Mouse (Mus musculus): ENCODE measurements around the gene Abcb5. TPM values are rescaled to one million over a fixed set of nuclear protein-coding genes. Genes with fewer than 3 reads are reported as not detected.
A peak's percentile ranks its signal among the peaks of the same experiment; 100 is the strongest.
"Not testable (repeated sequence)": the region's sequence is repeated elsewhere in the genome, so short reads cannot be mapped to it uniquely, and the experiment has no call there.

Gene Abcb5
- not detected in 2 replicates for total RNA-seq (2017)

DNA sequence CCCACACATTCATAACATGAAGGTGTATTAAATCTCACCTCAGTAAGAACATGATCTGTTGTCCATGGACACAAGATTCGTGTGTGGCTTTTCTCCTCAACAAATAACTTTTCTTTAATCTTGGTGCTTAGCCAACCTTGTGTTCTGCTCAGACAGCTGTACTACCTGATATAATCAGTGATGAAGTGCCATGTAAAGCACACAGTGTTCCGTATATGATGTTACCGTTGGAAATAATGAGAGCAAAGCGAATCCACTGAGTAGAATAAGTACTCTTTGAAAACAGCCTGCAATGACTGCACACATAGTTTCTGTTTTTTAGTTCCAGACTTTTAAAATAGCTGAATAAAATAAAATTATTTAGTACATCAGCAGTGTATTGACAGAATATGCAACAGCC, at the start of gene Abcb5:
Abcb5 (minus strand) TSS at position 101 of the 400 bp plus-strand sequence.
- ATAC-seq (replicated peaks in 1 of 2; ENCODE audit: insufficient read depth in 1 of 2, low FRiP score in 2 of 2, low TSS enrichment in 1 of 2, low read depth in 1 of 2, poor library complexity in 2 of 2, severe bottlenecking in 2 of 2): no peak

DNA sequence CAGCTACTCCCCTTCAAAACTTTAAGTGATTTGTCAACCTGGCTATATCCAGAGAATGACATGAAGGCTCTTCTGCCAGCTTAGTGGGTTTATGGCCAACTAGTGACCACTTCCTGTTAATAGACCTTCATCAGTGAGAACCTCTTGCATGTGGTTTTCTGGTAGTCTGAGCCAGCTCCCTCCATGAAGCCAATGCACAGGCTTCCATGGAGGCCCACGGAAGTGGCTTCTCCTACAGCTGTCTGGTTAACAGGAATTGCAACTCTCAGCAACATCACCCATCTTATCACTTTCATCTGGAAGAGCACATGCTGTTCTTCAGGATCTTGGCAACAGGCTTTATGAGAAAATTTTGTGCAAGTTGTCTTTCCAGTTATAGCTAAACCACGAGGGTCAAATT, 33.0 kb upstream of the Abcb5 start:
- peak; percentile 48 to 59 for ATAC-seq (replicated peaks in 1 of 2; ENCODE audit: insufficient read depth in 1 of 2, low FRiP score in 2 of 2, low TSS enrichment in 1 of 2, low read depth in 1 of 2, poor library complexity in 2 of 2, severe bottlenecking in 2 of 2)

DNA sequence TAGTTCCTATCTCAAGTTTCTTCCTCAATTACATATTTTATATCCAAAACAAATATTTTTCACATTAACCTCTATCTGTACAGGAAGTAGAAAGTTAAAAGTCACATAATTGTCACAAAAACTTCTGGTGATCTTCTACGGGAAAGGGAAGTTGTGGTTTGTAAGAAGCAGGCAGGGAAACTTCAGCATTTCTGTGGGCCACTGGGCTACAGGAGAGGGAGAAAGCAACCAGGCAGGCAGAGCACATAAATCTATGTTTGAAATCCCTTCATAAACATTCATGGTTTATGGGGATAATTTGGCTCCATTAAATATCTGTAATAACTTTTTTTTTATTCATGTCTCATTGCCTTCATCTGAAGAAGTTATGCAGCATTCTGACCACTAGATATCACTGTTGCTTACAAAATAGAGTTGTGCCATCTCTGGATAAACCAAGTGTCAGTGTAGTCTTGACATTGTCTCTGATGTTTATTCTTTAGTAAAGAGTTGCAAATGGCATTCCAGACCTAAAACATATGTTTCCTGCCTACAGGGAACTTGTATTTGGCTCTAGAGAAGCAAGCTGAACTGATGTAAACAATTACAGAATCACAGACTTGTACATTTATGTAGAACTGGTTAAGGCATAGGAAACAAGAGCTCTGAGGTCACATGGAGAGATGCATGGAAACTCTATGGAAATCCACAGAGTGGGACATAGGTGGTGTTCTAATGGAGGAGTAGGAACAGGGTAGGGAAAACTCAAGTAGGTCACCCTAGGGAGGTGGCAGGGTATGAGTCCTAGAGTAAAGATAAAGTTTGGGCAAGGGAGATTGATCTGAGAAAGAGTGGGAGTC, 28.3 kb upstream of the Abcb5 start:
- peak; percentile 87 to 96 for ATAC-seq (replicated peaks in 1 of 2; ENCODE audit: insufficient read depth in 1 of 2, low FRiP score in 2 of 2, low TSS enrichment in 1 of 2, low read depth in 1 of 2, poor library complexity in 2 of 2, severe bottlenecking in 2 of 2)

DNA sequence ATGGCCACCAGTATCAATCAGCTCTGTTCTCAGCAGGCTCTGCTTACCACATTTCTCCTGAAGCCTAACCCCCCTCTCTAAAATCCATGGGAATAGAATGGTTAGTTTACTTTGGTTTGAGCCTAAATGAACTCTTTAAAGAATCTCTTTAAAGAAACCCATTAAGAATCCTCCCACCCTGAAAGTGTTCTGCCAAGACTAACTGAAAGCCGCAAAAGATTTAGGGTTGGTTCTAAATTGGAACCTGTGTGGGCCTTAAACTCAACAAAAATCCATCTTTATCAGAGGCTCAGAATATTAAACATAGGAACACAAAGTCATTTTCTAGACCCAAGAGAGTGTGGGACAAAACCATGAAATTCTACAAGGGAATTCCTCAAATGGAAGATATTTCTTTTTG, 18.6 kb upstream of the Abcb5 start:
- ATAC-seq (replicated peaks in 1 of 2; ENCODE audit: insufficient read depth in 1 of 2, low FRiP score in 2 of 2, low TSS enrichment in 1 of 2, low read depth in 1 of 2, poor library complexity in 2 of 2, severe bottlenecking in 2 of 2): no peak

GRCm38 (mm10) chr12:118930386-118931318, 35.6 kb downstream of the Abcb5 start:
- ATAC-seq (replicated peaks in 1 of 2; ENCODE audit: insufficient read depth in 1 of 2, low FRiP score in 2 of 2, low TSS enrichment in 1 of 2, low read depth in 1 of 2, poor library complexity in 2 of 2, severe bottlenecking in 2 of 2): peak; percentile 68 to 76

DNA sequence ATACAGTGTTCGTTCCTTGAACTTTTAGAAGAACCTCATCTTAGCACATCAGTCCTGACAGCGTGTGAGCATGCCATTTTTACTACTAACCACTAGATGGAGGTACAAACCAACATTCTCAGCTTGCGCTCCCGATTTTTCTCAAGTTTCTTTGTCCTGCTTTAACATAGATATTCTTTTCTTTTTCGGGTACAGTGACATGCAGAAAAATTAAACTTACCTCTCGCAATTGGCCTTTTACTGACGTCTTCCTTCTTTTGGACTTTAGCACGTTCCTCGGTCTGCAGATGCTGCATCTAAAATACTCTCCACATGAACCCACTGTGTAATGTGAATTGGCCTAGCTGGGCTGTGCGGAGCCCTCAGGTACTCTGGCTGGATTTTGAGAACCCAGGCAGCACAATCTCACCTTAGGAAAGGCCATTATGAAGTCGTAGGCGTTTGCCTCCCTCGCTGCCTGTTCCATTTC, 39.4 kb downstream of the Abcb5 start:
- peak; percentile 65 to 77 for ATAC-seq (replicated peaks in 1 of 2; ENCODE audit: insufficient read depth in 1 of 2, low FRiP score in 2 of 2, low TSS enrichment in 1 of 2, low read depth in 1 of 2, poor library complexity in 2 of 2, severe bottlenecking in 2 of 2)

DNA sequence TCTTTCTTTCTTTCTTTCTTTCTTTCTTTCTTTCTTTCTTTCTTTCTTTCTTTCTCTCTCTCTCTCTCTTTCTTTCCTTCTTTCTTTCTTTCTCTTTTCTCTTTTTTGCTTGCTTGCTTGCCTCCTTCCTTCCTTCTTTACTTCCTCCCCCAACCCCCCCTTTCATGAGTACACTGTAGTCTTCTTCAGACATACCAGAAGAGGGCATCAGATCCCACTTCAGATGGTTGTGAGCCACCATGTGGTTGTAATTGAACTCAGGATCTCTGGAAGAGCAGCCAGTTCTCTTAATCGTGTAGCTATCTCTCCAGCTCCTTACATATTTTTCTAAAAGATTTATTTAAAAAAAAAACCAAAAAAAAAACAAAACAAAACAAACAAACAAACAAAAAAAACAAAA, 42.3 kb downstream of the Abcb5 start:
- ATAC-seq (replicated peaks in 1 of 2; ENCODE audit: insufficient read depth in 1 of 2, low FRiP score in 2 of 2, low TSS enrichment in 1 of 2, low read depth in 1 of 2, poor library complexity in 2 of 2, severe bottlenecking in 2 of 2): not testable (repeated sequence)

GRCm38 (mm10) chr12:118917771-118918170, 48.5 kb downstream of the Abcb5 start:
- ATAC-seq (replicated peaks in 1 of 2; ENCODE audit: insufficient read depth in 1 of 2, low FRiP score in 2 of 2, low TSS enrichment in 1 of 2, low read depth in 1 of 2, poor library complexity in 2 of 2, severe bottlenecking in 2 of 2): no peak

DNA sequence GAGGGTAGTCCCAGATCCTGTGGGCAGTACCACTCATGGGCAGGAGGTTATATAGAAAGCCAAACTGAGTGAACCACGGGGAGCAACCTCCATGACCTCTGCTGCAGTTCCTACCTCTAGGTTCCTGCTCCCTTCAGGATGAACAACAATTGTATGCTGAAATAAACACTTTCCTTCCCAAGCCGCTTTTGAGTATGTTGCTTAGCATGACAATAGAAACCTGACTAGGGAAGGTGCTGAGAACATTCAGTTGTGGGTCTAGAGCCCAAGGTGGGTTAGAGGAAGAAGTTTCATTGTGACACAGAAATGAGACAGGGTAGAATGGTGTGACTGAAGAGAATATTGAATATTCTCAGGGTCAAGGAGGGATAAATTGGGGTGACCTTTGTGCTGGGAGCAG, 55.9 kb downstream of the Abcb5 start:
- ATAC-seq (replicated peaks in 1 of 2; ENCODE audit: insufficient read depth in 1 of 2, low FRiP score in 2 of 2, low TSS enrichment in 1 of 2, low read depth in 1 of 2, poor library complexity in 2 of 2, severe bottlenecking in 2 of 2): no peak

DNA sequence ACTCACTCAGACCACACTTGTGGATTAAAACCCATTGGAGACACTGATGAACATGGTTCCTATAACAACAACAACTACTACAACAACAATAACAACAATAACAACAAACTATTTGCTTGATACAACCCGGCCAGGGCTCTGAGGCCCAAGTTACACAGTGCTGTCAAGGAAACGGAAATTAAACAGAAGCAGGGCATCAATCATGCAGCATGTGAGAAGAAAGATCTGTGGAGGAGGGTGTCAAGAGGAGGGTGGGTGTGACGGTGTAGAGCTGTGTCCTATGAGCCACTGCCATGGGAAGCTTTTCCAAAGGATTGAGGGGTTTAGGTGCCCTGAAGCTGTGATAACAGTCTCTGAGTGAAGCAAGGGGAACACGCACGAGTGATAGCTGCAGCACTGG, 64.0 kb downstream of the Abcb5 start:
- ATAC-seq (replicated peaks in 1 of 2; ENCODE audit: insufficient read depth in 1 of 2, low FRiP score in 2 of 2, low TSS enrichment in 1 of 2, low read depth in 1 of 2, poor library complexity in 2 of 2, severe bottlenecking in 2 of 2): no peak

- ATAC-seq (replicated peaks in 1 of 2; ENCODE audit: insufficient read depth in 1 of 2, low FRiP score in 2 of 2, low TSS enrichment in 1 of 2, low read depth in 1 of 2, poor library complexity in 2 of 2, severe bottlenecking in 2 of 2): no peak
These were observed 78.3 kb downstream of the Abcb5 start for GRCm38 (mm10) chr12:118887964-118888363.

GRCm38 (mm10) chr12:118882790-118883189, 83.4 kb downstream of the Abcb5 start:
- no peak for ATAC-seq (replicated peaks in 1 of 2; ENCODE audit: insufficient read depth in 1 of 2, low FRiP score in 2 of 2, low TSS enrichment in 1 of 2, low read depth in 1 of 2, poor library complexity in 2 of 2, severe bottlenecking in 2 of 2)

DNA sequence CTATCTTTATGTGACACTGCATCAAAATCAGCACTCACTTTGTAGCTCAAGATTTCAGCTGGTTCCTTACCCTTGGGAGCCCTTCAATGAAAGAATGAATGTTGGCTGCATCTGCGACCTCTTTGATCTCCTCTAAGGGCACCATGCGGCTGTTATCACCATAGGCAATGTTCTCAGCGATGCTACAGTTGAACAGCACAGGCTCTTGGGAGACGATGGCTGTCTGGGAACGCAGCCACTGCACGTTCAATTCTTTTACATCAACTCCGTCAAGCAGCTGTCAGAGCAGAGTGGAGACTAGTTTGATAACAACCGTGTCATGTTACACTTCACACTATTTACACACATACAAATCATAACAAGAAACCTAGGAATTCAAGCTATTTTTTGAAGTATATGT, 93.5 kb downstream of the Abcb5 start:
- no peak for ATAC-seq (replicated peaks in 1 of 2; ENCODE audit: insufficient read depth in 1 of 2, low FRiP score in 2 of 2, low TSS enrichment in 1 of 2, low read depth in 1 of 2, poor library complexity in 2 of 2, severe bottlenecking in 2 of 2)

DNA sequence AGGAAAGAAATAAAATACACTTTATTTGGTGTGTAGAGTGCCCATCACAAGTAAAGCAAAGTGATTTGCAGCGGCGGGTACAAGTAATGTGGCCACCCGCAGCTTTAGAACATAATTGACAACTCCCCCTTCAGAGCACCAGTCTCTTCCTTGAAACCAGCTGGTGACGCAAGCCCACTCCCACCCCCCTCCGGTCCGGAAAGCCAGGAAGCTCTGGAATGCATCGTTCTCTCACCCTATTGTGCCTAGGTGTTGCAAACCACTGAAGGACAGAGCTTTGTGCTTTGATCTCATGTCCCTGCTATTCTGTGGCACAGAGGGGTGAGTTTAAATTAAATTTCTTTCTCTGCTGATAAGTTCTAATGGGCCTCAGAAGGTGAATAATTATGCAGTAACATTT, 110.1 kb downstream of the Abcb5 start:
- ATAC-seq (replicated peaks in 1 of 2; ENCODE audit: insufficient read depth in 1 of 2, low FRiP score in 2 of 2, low TSS enrichment in 1 of 2, low read depth in 1 of 2, poor library complexity in 2 of 2, severe bottlenecking in 2 of 2): no peak

DNA sequence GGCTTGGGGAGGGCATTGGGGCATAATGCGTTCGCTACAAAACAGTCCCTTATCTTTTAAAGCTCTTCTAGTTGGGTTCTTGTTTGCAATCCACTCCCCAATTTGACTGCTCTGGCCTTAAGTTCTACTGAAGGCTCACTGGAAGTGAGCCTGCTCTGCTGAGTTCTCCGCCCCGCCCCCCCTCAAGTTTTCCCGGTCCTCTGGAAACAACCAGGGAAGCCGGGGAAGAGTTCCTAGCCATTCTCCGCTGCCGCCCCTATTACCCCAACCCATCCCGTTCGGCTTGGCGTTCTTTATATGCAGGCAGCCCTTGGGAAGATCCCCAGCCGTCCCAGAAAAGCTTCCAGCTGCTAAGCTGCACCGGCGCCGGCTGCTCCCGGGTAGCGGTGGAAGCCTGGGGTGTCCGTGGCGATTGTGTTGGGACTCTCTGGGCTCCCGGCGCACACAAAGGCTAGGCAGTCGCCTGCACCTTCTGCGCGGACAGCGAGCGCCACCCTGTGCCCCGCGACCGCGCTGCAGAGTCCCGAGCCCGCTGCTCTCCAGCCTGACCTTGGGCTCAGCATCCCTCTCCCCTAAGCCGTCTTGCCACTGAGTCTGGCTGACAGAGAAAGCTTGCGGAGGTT, 111.3 kb downstream of the Abcb5 start:
- peak; percentile 95 to 98 for ATAC-seq (replicated peaks in 1 of 2; ENCODE audit: insufficient read depth in 1 of 2, low FRiP score in 2 of 2, low TSS enrichment in 1 of 2, low read depth in 1 of 2, poor library complexity in 2 of 2, severe bottlenecking in 2 of 2)

DNA sequence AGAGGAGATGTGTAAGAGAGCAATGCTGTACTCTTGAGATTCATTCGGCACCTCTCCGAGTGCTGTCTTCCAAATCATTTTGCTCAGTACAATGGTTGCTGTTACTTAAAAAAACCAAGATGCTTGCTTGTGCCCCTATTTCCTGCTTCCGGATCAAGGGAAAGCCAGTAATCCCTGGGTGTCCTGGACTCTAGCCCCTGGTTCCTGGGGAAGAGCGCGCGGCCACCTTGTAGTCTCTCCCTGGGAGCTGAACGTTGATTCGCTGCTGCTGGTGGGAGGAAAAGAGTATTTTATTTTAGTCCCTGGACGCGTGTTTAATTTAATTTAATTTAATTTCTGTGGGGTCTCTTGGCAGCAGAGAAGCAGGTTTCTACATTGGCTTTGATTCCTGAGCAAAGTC, 111.8 kb downstream of the Abcb5 start:
- ATAC-seq (replicated peaks in 1 of 2; ENCODE audit: insufficient read depth in 1 of 2, low FRiP score in 2 of 2, low TSS enrichment in 1 of 2, low read depth in 1 of 2, poor library complexity in 2 of 2, severe bottlenecking in 2 of 2): no peak

- no peak for ATAC-seq (replicated peaks in 1 of 2; ENCODE audit: insufficient read depth in 1 of 2, low FRiP score in 2 of 2, low TSS enrichment in 1 of 2, low read depth in 1 of 2, poor library complexity in 2 of 2, severe bottlenecking in 2 of 2)
These were observed 112.9 kb downstream of the Abcb5 start for GRCm38 (mm10) chr12:118853331-118853730.

Measured in hematopoietic stem cell, adult 5-6 weeks (primary cell).